Mouse (Mus musculus): ENCODE measurements around the gene Eif5a. TPM values are rescaled to one million over a fixed set of nuclear protein-coding genes. Genes with fewer than 3 reads are reported as not detected.
A peak's percentile ranks its signal among the peaks of the same experiment; 100 is the strongest.

Gene Eif5a
- polyA plus RNA-seq, 1 experiment from 2014 or later = 2,108 TPM

GRCm38 (mm10) chr11:69913554-69914371 is 8.0 kb downstream of the Eif5a start, which contains the start of gene Gps2:
Gene Gps2, plus strand, starts transcription at chr11:69913888.
- peak; percentile 91 for ATAC-seq (ENCODE audit: low FRiP score, low TSS enrichment)
- Histone ChIP-seq H3K36me3 (ENCODE audit: control insufficient read depth, insufficient read depth, low read length) (peaks cover 87% of the 10 kb centered on the region), H3K4me2 (replicated peaks; ENCODE audit: low read depth, low read length) (peak within 1 kb of the TSS; percentile 88), H3K27me3 (ENCODE audit: control insufficient read depth, insufficient read depth, low read length) (no peaks in the 10 kb centered on the region), H3K9me3 (ENCODE audit: control insufficient read depth, low read length) (no peaks in the 10 kb centered on the region), H3K4me1 (ENCODE audit: control insufficient read depth, insufficient read depth, low read length) (peaks cover 18% of the 10 kb centered on the region), H3K9ac (ENCODE audit: low read depth, low read length) (peak within 1 kb of the TSS; percentile 84), H3K27ac (ENCODE audit: low read depth, low read length) (peak within 1 kb of the TSS; percentile 77; the same call in 1 of the 2 replicates), H3K4me3 (ENCODE audit: low read length) (peak within 1 kb of the TSS; percentile 79)
- WGBS = 2% methylated on average over 61 of the region's 61 CpGs

- H3K36me3 ChIP-seq (ENCODE audit: control insufficient read depth, insufficient read depth, low read length) = peaks cover 87% of the 10 kb centered on the region
- no peaks in the 10 kb centered on the region for H3K9me3 ChIP-seq (ENCODE audit: control insufficient read depth, low read length)
- H3K4me2 ChIP-seq (replicated peaks; ENCODE audit: low read depth, low read length) = peak overlapping the region; percentile 88
- H3K27me3 ChIP-seq (ENCODE audit: control insufficient read depth, insufficient read depth, low read length) = no peaks in the 10 kb centered on the region
- no peak overlapping the region for H3K27ac ChIP-seq (ENCODE audit: low read depth, low read length)
- H3K4me1 ChIP-seq (ENCODE audit: control insufficient read depth, insufficient read depth, low read length) = peaks cover 18% of the 10 kb centered on the region
- 0 out of 2 replicates have a peak, but pooled peaks have one; percentile 5 for ATAC-seq (ENCODE audit: low FRiP score, low TSS enrichment)
- peak overlapping the region; percentile 79 for H3K4me3 ChIP-seq (ENCODE audit: low read length)
- WGBS = 76% methylated on average over 15 of the region's 15 CpGs
- peak overlapping the region; percentile 84; the same call in 1 of the 2 replicates for H3K9ac ChIP-seq (ENCODE audit: low read depth, low read length)
These were observed 8.8 kb downstream of the Eif5a start for GRCm38 (mm10) chr11:69912716-69913530.

- ATAC-seq (ENCODE audit: low FRiP score, low TSS enrichment) = no peak
These were observed 10.1 kb downstream of the Eif5a start for GRCm38 (mm10) chr11:69911701-69912100.

GRCm38 (mm10) chr11:69910781-69911560 is 10.8 kb downstream of the Eif5a start:
- no peak overlapping the region for H3K9ac ChIP-seq (ENCODE audit: low read depth, low read length)
- peaks cover 13% of the 10 kb centered on the region for H3K4me1 ChIP-seq (ENCODE audit: control insufficient read depth, insufficient read depth, low read length)
- H3K9me3 ChIP-seq (ENCODE audit: control insufficient read depth, low read length) = no peaks in the 10 kb centered on the region
- H3K4me3 ChIP-seq (ENCODE audit: low read length) = no peak overlapping the region
- no peak for ATAC-seq (ENCODE audit: low FRiP score, low TSS enrichment)
- H3K4me2 ChIP-seq (replicated peaks; ENCODE audit: low read depth, low read length) = no peak overlapping the region
- no peak overlapping the region for H3K27ac ChIP-seq (ENCODE audit: low read depth, low read length)
- peaks cover 87% of the 10 kb centered on the region for H3K36me3 ChIP-seq (ENCODE audit: control insufficient read depth, insufficient read depth, low read length)
- no peaks in the 10 kb centered on the region for H3K27me3 ChIP-seq (ENCODE audit: control insufficient read depth, insufficient read depth, low read length)
- 96% methylated on average over 17 of the region's 17 CpGs for WGBS

More at GRCm38 (mm10) chr11:69911701-69912100, 10.1 kb downstream of the Eif5a start:
- Histone ChIP-seq H3K9me3 (ENCODE audit: control insufficient read depth, low read length) (no peaks in the 10 kb centered on the region), H3K4me3 (ENCODE audit: low read length) (no peak overlapping the region), H3K4me2 (replicated peaks; ENCODE audit: low read depth, low read length) (no peak overlapping the region), H3K27me3 (ENCODE audit: control insufficient read depth, insufficient read depth, low read length) (no peaks in the 10 kb centered on the region), H3K9ac (ENCODE audit: low read depth, low read length) (no peak overlapping the region), H3K36me3 (ENCODE audit: control insufficient read depth, insufficient read depth, low read length) (peaks cover 87% of the 10 kb centered on the region), H3K27ac (ENCODE audit: low read depth, low read length) (no peak overlapping the region), H3K4me1 (ENCODE audit: control insufficient read depth, insufficient read depth, low read length) (peaks cover 18% of the 10 kb centered on the region)
- 95% methylated on average over 6 of the region's 6 CpGs for WGBS

GRCm38 (mm10) chr11:69910177-69910576 is 11.6 kb downstream of the Eif5a start:
- Histone ChIP-seq H3K27me3 (ENCODE audit: control insufficient read depth, insufficient read depth, low read length) (no peaks in the 10 kb centered on the region), H3K9me3 (ENCODE audit: control insufficient read depth, low read length) (no peaks in the 10 kb centered on the region), H3K36me3 (ENCODE audit: control insufficient read depth, insufficient read depth, low read length) (peaks cover 87% of the 10 kb centered on the region), H3K4me2 (replicated peaks; ENCODE audit: low read depth, low read length) (no peak overlapping the region), H3K4me1 (ENCODE audit: control insufficient read depth, insufficient read depth, low read length) (peaks cover 11% of the 10 kb centered on the region), H3K9ac (ENCODE audit: low read depth, low read length) (no peak overlapping the region), H3K4me3 (ENCODE audit: low read length) (no peak overlapping the region), H3K27ac (ENCODE audit: low read depth, low read length) (no peak overlapping the region)
- no peak for ATAC-seq (ENCODE audit: low FRiP score, low TSS enrichment)
- 94% methylated on average over 8 of the region's 8 CpGs for WGBS

- no peak for ATAC-seq (ENCODE audit: low FRiP score, low TSS enrichment)
- Histone ChIP-seq H3K36me3 (ENCODE audit: control insufficient read depth, insufficient read depth, low read length) (peaks cover 89% of the 10 kb centered on the region), H3K27me3 (ENCODE audit: control insufficient read depth, insufficient read depth, low read length) (no peaks in the 10 kb centered on the region), H3K4me3 (ENCODE audit: low read length) (no peak overlapping the region), H3K9ac (ENCODE audit: low read depth, low read length) (no peak overlapping the region), H3K9me3 (ENCODE audit: control insufficient read depth, low read length) (no peaks in the 10 kb centered on the region), H3K4me1 (ENCODE audit: control insufficient read depth, insufficient read depth, low read length) (0 out of 2 replicates have a peak, but pooled peaks cover 4% of the 10 kb centered on the region), H3K27ac (ENCODE audit: low read depth, low read length) (no peak overlapping the region), H3K4me2 (replicated peaks; ENCODE audit: low read depth, low read length) (no peak overlapping the region)
- WGBS = 93% methylated on average over 5 of the region's 5 CpGs
These were observed 12.6 kb downstream of the Eif5a start for GRCm38 (mm10) chr11:69909174-69909573.

- no peaks in the 10 kb centered on the region for H3K9me3 ChIP-seq (ENCODE audit: control insufficient read depth, low read length)
- H3K27me3 ChIP-seq (ENCODE audit: control insufficient read depth, insufficient read depth, low read length) = no peaks in the 10 kb centered on the region
- WGBS = 94% methylated on average over 11 of the region's 11 CpGs
- no peak overlapping the region for H3K9ac ChIP-seq (ENCODE audit: low read depth, low read length)
- ATAC-seq (ENCODE audit: low FRiP score, low TSS enrichment) = no peak
- H3K4me2 ChIP-seq (replicated peaks; ENCODE audit: low read depth, low read length) = no peak overlapping the region
- no peak overlapping the region for H3K4me3 ChIP-seq (ENCODE audit: low read length)
- H3K36me3 ChIP-seq (ENCODE audit: control insufficient read depth, insufficient read depth, low read length) = peaks cover 94% of the 10 kb centered on the region
- H3K27ac ChIP-seq (ENCODE audit: low read depth, low read length) = 0 out of 2 replicates have a peak overlapping the region, but pooled peaks have one; percentile 19
- H3K4me1 ChIP-seq (ENCODE audit: control insufficient read depth, insufficient read depth, low read length) = 0 out of 2 replicates have a peak, but pooled peaks cover 4% of the 10 kb centered on the region
These were observed 13.1 kb downstream of the Eif5a start for GRCm38 (mm10) chr11:69908645-69909044.

- H3K9me3 ChIP-seq (ENCODE audit: control insufficient read depth, low read length) = no peaks in the 10 kb centered on the region
- H3K9ac ChIP-seq (ENCODE audit: low read depth, low read length) = no peak overlapping the region
- no peaks in the 10 kb centered on the region for H3K27me3 ChIP-seq (ENCODE audit: control insufficient read depth, insufficient read depth, low read length)
- H3K4me1 ChIP-seq (ENCODE audit: control insufficient read depth, insufficient read depth, low read length) = peaks cover 16% of the 10 kb centered on the region
- H3K27ac ChIP-seq (ENCODE audit: low read depth, low read length) = no peak overlapping the region
- 96% methylated on average over 9 of the region's 9 CpGs for WGBS
- H3K4me3 ChIP-seq (ENCODE audit: low read length) = no peak overlapping the region
- no peak overlapping the region for H3K4me2 ChIP-seq (replicated peaks; ENCODE audit: low read depth, low read length)
- H3K36me3 ChIP-seq (ENCODE audit: control insufficient read depth, insufficient read depth, low read length) = peaks cover 60% of the 10 kb centered on the region
- ATAC-seq (ENCODE audit: low FRiP score, low TSS enrichment) = no peak
These were observed 17.4 kb downstream of the Eif5a start for GRCm38 (mm10) chr11:69904311-69904710.

All from kidney, embryonic 14.5 days (tissue).